Mouse (Mus musculus) liver, postnatal 0 days (tissue): ENCODE results near the gene Gpc1.

ENCODE experiments used
- CTCF ChIP-seq: sonication (generic); IDR thresholded peaks from 2 replicates; pipeline ENCODE4 v1.5.1; 2016; ENCODE audit warnings: antibody characterized with exemption, low read depth
- EP300 ChIP-seq: IDR thresholded peaks from 2 replicates; pipeline ENCODE4 v1.6.1; 2016; ENCODE audit warnings: antibody characterized with exemption, low read depth, mild to moderate bottlenecking

- no peak for TF ChIP-seq CTCF
- no peak for TF ChIP-seq EP300
These were observed 31.8 kb upstream of the Gpc1 start for GRCm38 (mm10) chr1:92799653-92800052.
